Mouse (Mus musculus) heart, embryonic 15.5 days (tissue): ENCODE measurements around the gene Lca5. TPM values are rescaled to one million over a fixed set of nuclear protein-coding genes. Genes with fewer than 3 reads are reported as not detected.

ENCODE experiments used
- ATAC-seq: fragments of 200-750 bp; cut with Nextera tagmentation; replicated peaks from 2 replicates; pipeline ENCODE4 v1.8.0; 2017; ENCODE audit warnings: low read depth, moderate TSS enrichment; ENCODE audit not compliant: insufficient number of reproducible peaks, insufficient read depth, low FRiP score
- H3K27ac ChIP-seq: fragments of 300-500 bp; sonication (generic); 2 replicates; pipeline ENCODE4 v1.5.1; 2015; ENCODE audit warnings: mild to moderate bottlenecking, inconsistent platforms
- H3K27me3 ChIP-seq: fragments of 300-500 bp; sonication (generic); 2 replicates; pipeline ENCODE4 v1.6.1; 2015; ENCODE audit warnings: inconsistent platforms
- H3K36me3 ChIP-seq: fragments of 300-500 bp; sonication (generic); 2 replicates; pipeline ENCODE4 v1.6.1; 2015; ENCODE audit warnings: mild to moderate bottlenecking, inconsistent platforms
- H3K4me1 ChIP-seq: fragments of 300-500 bp; sonication (generic); replicated peaks from 2 replicates; pipeline ENCODE4 v1.6.1; 2015; ENCODE audit warnings: inconsistent platforms
- H3K4me2 ChIP-seq: fragments of 300-500 bp; sonication (generic); 2 replicates; pipeline ENCODE4 v1.6.1; 2015; ENCODE audit warnings: inconsistent platforms, mild to moderate bottlenecking, moderate library complexity
- H3K4me3 ChIP-seq: fragments of 300-500 bp; sonication (generic); 2 replicates; pipeline ENCODE4 v1.5.1; 2015; ENCODE audit warnings: mild to moderate bottlenecking, inconsistent platforms
- H3K9ac ChIP-seq: fragments of 300-500 bp; sonication (generic); 2 replicates; pipeline ENCODE4 v1.6.1; 2015; ENCODE audit warnings: mild to moderate bottlenecking, inconsistent platforms
- H3K9me3 ChIP-seq: fragments of 300-500 bp; sonication (generic); replicated peaks from 2 replicates; pipeline ENCODE4 v1.6.1; 2016; ENCODE audit warnings: inconsistent platforms
- WGBS: fragments of 180-500 bp; shearing (Covaris S2); methylation state at CpG from one replicate; pipeline ENCODE4 v1.1.7; 2015; ENCODE audit warnings: mixed read lengths; 5-methylcytosine and 5-hydroxymethylcytosine counted together
- polyA plus RNA-seq: library from polyadenylated mRNA; unstranded; fragments of >200 nt; fragmentation: Nextera tagmentation; extraction: Ambion mirVana; gene quantifications from 2 replicates; pipeline ENCODE4 v1.2.1, GENCODE M21; 2015

The Lca5 gene
- 10.0 and 10.5 TPM in 2 replicates for polyA plus RNA-seq

DNA sequence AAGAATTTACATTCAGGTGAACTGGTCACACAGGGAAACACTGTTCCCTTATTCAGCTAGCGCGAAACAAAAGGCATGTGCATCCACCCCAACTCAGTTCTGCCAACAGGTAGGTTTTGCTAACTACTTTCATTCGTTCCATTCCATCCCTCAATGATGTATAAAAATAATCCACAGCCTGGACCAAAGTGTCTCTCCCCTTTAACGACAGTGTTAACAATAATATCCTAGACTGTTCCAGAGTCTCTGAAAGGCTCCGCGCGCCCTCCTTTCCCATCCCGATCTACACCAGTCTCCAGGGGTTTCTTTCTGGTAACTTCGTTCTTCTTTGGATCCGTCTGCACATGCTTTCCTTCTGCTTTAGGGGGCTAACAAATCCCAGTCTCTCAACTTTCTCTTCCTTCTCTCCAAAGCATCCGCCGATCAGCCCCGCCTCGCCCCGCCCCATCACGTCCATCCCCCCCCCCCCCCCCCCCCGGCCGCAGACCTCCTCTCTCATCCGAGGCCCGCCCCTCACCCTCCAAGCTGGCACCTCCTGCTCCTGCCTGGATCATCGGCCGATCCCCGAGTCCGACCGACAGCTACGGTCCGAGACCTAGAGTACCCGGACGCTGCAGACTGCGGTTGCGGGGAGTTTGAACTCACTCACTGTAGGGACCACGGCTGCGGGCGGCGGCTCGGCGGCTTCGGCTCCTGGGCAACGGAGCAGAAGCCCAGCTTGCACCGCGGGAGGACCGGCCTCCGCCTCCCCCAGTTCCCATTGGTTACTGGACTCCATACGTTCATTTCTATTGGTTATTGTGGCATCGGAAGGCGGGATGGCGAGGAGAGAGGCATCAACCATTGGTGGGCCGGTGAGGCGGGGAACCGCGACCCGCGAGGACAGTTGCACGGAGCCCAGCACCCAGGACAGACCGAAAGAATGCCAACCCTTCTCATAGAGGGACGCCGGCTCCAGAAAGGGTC lies at the start of gene Lca5:
Gene Lca5 (minus strand): TSS at position 736 of the 966 bp plus-strand sequence.
- H3K36me3 ChIP-seq = no peaks in the 10 kb centered on the region
- peak within 1 kb of the TSS; percentile 94 for H3K27ac ChIP-seq
- 2% methylated on average over 53 of the region's 57 CpGs for whole genome bisulfite sequencing
- peaks cover 12% of the 10 kb centered on the region for H3K4me1 ChIP-seq
- peak; percentile 97 for ATAC-seq
- no peaks in the 10 kb centered on the region for H3K9me3 ChIP-seq
- H3K9ac ChIP-seq = peak within 1 kb of the TSS; percentile 60
- peak within 1 kb of the TSS; percentile 81 for H3K4me3 ChIP-seq
- no peaks in the 10 kb centered on the region for H3K27me3 ChIP-seq
- H3K4me2 ChIP-seq = peak within 1 kb of the TSS; percentile 73

DNA sequence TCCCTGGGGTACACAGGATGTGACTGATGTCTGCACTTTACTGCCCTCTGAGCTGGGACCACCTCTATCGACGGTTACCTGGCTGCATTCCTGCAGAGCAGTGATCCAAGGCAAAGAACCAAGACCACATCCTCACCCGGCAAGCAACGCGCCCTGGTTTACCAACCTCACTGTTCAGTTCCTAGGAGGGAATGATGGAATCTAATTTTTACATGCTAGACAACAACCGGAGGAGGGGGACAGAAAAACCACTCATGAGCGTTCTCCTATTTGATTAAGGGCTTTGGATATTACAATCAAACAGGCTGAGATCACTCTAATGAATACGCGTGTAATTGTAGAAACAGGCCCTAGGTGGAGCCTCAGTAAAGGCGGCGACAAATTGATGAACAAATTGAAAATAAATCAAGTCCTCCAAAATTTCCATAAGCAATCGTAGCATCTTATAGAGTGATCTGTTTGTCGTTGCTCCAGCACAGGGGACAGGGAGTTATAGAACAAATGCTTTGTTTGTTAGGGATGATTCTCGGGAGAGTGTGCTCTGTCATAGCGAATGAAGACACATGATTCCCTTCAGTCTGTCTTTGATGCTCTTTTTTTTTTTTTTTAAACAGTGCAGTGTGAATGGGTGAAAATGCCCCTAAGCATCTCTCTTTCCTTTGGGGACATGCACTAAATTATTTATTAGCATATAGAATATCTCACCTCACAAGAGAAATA lies 47.7 kb upstream of the Lca5 start:
- Histone ChIP-seq H3K4me3 (no peak overlapping the region), H3K36me3 (no peaks in the 10 kb centered on the region), H3K4me1 (no peaks in the 10 kb centered on the region), H3K27ac (no peak overlapping the region), H3K4me2 (no peak overlapping the region), H3K9ac (no peak overlapping the region), H3K9me3 (no peaks in the 10 kb centered on the region), H3K27me3 (no peaks in the 10 kb centered on the region)
- ATAC-seq = no peak
- 40% methylated on average over 15 of the region's 15 CpGs for WGBS

- Histone ChIP-seq H3K36me3 (no peaks in the 10 kb centered on the region), H3K4me3 (no peak overlapping the region), H3K4me1 (no peaks in the 10 kb centered on the region), H3K9ac (no peak overlapping the region), H3K9me3 (no peaks in the 10 kb centered on the region), H3K27me3 (no peaks in the 10 kb centered on the region), H3K27ac (no peak overlapping the region), H3K4me2 (no peak overlapping the region)
- no peak for ATAC-seq
- WGBS = 33% methylated on average over 9 of the region's 9 CpGs
These were observed 47.0 kb upstream of the Lca5 start for GRCm38 (mm10) chr9:83487771-83488470.

- no peak for ATAC-seq
- Histone ChIP-seq H3K4me2 (no peak overlapping the region), H3K27me3 (no peaks in the 10 kb centered on the region), H3K27ac (no peak overlapping the region), H3K9ac (no peak overlapping the region), H3K4me3 (no peak overlapping the region), H3K4me1 (no peaks in the 10 kb centered on the region), H3K9me3 (no peaks in the 10 kb centered on the region), H3K36me3 (no peaks in the 10 kb centered on the region)
- 75% methylated on average over 3 of the region's 3 CpGs for WGBS
These were observed 45.0 kb upstream of the Lca5 start for GRCm38 (mm10) chr9:83485966-83486365.

- Histone ChIP-seq H3K36me3 (no peaks in the 10 kb centered on the region), H3K4me1 (no peaks in the 10 kb centered on the region), H3K27me3 (no peaks in the 10 kb centered on the region), H3K4me2 (no peak overlapping the region), H3K9ac (no peak overlapping the region), H3K4me3 (no peak overlapping the region), H3K27ac (no peak overlapping the region), H3K9me3 (no peaks in the 10 kb centered on the region)
- no peak for ATAC-seq
- 95% methylated on average over 1 of the region's 1 CpGs for WGBS
These were observed 44.4 kb upstream of the Lca5 start for GRCm38 (mm10) chr9:83485357-83485756.

DNA sequence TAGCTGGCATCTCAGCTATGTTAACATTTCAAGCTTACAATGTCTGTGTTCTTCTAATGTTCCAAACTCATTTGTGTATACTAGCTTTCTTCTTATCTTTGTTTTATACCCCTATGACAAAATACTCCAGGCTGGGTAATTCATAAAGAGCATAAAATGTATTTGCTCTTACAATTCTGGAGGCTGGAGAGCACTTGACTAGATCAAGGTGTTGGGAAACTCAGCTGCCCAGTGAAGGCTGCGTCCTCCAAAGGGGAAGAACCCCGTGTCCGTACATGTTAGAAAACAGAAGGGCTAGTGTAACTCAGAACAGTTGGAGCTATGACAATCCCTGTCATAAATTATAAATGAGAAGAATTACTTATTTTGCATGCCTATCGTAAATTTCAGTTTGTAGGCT lies 42.5 kb upstream of the Lca5 start:
- H3K27ac ChIP-seq = no peak overlapping the region
- no peaks in the 10 kb centered on the region for H3K27me3 ChIP-seq
- no peak overlapping the region for H3K4me3 ChIP-seq
- WGBS = 87% methylated on average over 4 of the region's 4 CpGs
- H3K9ac ChIP-seq = no peak overlapping the region
- ATAC-seq = no peak
- no peak overlapping the region for H3K4me2 ChIP-seq
- H3K4me1 ChIP-seq = no peaks in the 10 kb centered on the region
- no peaks in the 10 kb centered on the region for H3K9me3 ChIP-seq
- H3K36me3 ChIP-seq = no peaks in the 10 kb centered on the region

GRCm38 (mm10) chr9:83482176-83482949 lies 41.4 kb upstream of the Lca5 start:
- H3K27me3 ChIP-seq = no peaks in the 10 kb centered on the region
- no peak overlapping the region for H3K4me3 ChIP-seq
- 84% methylated on average over 4 of the region's 4 CpGs for WGBS
- 0 out of 2 replicates have a peak, but pooled peaks have one; percentile 53 for ATAC-seq
- no peaks in the 10 kb centered on the region for H3K36me3 ChIP-seq
- no peak overlapping the region for H3K9ac ChIP-seq
- no peaks in the 10 kb centered on the region for H3K4me1 ChIP-seq
- H3K27ac ChIP-seq = no peak overlapping the region
- H3K4me2 ChIP-seq = no peak overlapping the region
- no peaks in the 10 kb centered on the region for H3K9me3 ChIP-seq

DNA sequence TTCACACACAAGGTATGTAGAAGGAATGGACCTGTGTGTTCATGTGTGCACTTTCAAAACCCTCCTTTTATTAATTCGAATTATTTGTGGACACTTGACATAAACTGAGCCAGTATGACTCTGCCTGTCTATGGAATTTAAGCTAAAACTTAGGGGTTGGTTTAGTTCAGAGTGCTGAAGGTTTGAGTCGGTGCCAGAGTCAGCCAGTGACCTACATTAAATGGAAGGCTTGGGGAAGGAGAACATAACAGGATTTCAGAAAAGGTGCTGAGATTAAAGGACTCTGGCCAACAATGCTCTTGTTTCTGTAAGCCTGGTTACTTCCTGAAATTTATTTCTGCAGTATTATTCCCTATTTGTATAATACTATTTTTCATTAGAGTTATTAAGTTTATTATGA lies 28.9 kb upstream of the Lca5 start:
- Histone ChIP-seq H3K27me3 (no peaks in the 10 kb centered on the region), H3K9me3 (no peaks in the 10 kb centered on the region), H3K4me1 (no peaks in the 10 kb centered on the region), H3K36me3 (no peaks in the 10 kb centered on the region), H3K4me2 (no peak overlapping the region), H3K9ac (no peak overlapping the region), H3K4me3 (no peak overlapping the region), H3K27ac (no peak overlapping the region)
- ATAC-seq = no peak
- WGBS = 56% methylated on average over 2 of the region's 2 CpGs

DNA sequence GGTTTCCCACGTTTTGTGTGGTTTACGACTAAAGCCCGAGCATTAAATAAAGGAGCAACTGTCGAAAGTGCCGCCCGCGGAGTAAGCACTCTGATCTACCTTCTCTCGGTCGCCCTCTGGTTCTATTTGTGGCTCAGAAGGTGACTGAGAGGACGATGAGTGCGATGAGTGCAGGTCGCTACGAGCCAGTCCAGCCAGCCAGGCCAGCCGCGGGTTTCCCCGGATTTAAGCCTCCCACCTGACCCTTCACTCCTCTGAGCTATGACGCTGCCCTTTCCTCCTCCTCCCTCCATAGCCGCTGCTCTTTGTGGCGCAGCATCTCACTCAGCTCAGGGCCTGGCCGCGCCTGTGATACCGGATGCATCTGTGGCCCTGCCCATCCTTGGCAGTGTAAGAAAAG lies 6.8 kb upstream of the Lca5 start:
- ATAC-seq = peak; percentile 81
- Histone ChIP-seq H3K27me3 (no peaks in the 10 kb centered on the region), H3K36me3 (no peaks in the 10 kb centered on the region), H3K27ac (peak overlapping the region; percentile 71), H3K4me3 (peak overlapping the region; percentile 45), H3K4me1 (peaks cover 10% of the 10 kb centered on the region; the same call in 1 of the 2 replicates), H3K4me2 (peak overlapping the region; percentile 57), H3K9ac (peak overlapping the region; percentile 37), H3K9me3 (no peaks in the 10 kb centered on the region)
- WGBS = under 1% methylated on average over 22 of the region's 22 CpGs

DNA sequence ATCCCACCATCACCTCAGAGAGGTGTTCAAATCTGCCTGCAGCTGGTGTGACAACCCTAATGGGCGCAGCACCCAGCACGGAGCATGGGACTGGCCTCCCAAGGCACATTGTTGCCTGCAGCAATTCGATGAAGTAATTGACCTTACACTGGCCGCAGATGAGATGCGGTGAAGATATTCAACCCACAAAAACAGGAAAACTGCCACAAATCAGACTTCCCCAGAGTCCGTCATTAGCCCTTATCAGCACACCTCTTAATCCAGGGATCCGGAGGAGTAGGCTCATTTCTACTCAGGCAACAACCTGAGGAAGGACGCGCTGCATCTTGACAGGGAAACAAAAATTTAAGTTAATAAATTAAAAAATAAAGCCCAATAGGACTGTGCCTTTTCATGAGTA lies 6.2 kb upstream of the Lca5 start:
- Histone ChIP-seq H3K27ac (peak overlapping the region; percentile 71; the same call in 1 of the 2 replicates), H3K27me3 (no peaks in the 10 kb centered on the region), H3K9ac (no peak overlapping the region), H3K4me3 (peak overlapping the region; percentile 45), H3K9me3 (no peaks in the 10 kb centered on the region), H3K36me3 (no peaks in the 10 kb centered on the region), H3K4me2 (peak overlapping the region; percentile 57), H3K4me1 (peaks cover 10% of the 10 kb centered on the region; the same call in 1 of the 2 replicates)
- no peak for ATAC-seq
- WGBS = 45% methylated on average over 9 of the region's 9 CpGs
